Mouse (Mus musculus) heart, adult 18-20 months (tissue): ENCODE measurements around the gene Ccdc50. TPM values are rescaled to one million over a fixed set of nuclear protein-coding genes. Genes with fewer than 3 reads are reported as not detected.

Source experiments
- total RNA-seq, 2 experiments: library from RNA; stranded (reverse); gene quantifications; 2 replicates each; pipeline ENCODE4 v1.2.3; 2021

The Ccdc50 gene
- total RNA-seq, 2 experiments from 2014 or later, result 36.9 to 47.4 TPM

Other genes starting within 250 kb of the Ccdc50 start
- not detected for gene Ostn, start 81.4 kb upstream of the Ccdc50 start, total RNA-seq
- gene Uts2b, start 18.6 kb upstream of the Ccdc50 start, total RNA-seq, result under 1 TPM; 0.46 to 0.55 TPM